In the genomic region with DNA sequence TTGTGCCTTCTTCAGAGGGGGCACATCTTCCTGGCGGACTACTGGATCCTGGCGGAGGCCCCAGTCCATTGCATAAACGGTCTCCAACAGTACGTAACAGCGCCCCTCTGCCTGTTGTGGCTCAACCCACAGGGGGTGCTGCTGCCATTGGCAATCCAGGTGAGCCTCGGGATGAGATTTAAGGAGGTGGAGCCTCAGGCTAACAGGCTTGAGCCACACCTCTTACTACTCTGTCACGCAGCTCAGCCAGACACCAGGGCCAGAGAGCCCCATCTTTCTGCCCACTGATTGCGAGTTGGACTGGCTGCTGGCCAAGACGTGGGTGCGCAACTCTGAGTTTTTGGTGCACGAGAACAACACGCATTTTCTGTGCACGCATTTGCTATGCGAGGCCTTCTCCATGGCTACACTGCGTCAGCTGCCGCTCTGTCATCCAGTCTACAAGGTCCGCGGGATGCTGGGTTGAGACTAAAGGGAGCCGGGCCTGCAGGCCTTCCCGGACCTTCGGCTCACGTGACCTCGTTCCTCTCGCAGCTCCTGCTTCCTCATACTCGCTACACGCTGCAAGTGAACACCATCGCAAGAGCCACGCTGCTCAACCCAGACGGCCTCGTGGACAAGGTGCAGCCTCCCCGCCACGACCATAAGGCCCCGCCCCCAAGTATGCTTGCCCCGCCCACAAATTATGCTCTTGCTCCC, we compare ENCODE assay signal across 1 mouse cellular context.
TF ChIP-seq lines count a peak whose summit lies in the region.

No protein-coding gene starts in this region.

TF ChIP-seq in ES-E14, 5 proteins besides CTCF, POLR2A, EP300 and RAD21 (continued from another document):
- no peak for TF ChIP-seq ZC3H11A (IDR thresholded peaks at IDR 0.05; ENCODE audit: borderline replicate concordance, low read depth, low read length)
